Mouse (Mus musculus) G1E (cell line): Measurements from ENCODE around the gene Atoh8.

Source experiments
- CTCF ChIP-seq: IDR thresholded peaks from 2 replicates; pipeline ENCODE4 v1.5.1; 2012; ENCODE audit warnings: low read depth, low read length, inconsistent platforms, mixed read lengths
- POLR2AphosphoS5 ChIP-seq: IDR thresholded peaks from 2 replicates; pipeline ENCODE4 v1.6.1; 2012; ENCODE audit warnings: low read depth, low read length, inconsistent platforms; ENCODE audit not compliant: insufficient replicate concordance

GRCm38 (mm10) chr6:72186809-72187208, 48.6 kb downstream of the Atoh8 start:
- no peak for TF ChIP-seq POLR2AphosphoS5
- TF ChIP-seq CTCF, result no peak
